In the genomic region with DNA sequence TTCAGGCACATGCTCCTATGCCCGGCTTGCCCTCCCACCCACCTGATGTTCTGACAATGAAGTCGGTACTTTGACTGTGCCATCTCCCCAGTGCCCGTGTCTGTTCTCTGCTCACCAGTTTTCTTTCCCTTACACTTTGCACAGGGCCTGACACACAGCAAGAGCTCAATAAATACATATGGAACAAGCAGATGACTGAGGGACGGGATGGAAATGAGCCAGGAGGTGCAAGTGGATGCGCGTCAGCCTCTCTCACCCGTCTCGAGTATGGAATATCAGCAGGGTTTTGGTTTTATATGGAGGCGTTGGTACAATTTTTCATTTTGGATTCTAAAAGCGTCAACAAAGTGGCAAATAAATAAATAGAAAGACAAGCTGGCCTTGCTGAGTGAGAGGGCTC, we compare ENCODE assay signal across 17 mouse cellular contexts.
DNase-seq lines count a peak whose midpoint lies in the region; ATAC-seq lines count a peak whose summit lies in the region.
"Had no signal": no experiment of that assay in that cellular context is flagged by ENCODE, and none has a peak within 500 bp of the region (broad histone marks: within the 10 kb centered on the region; RNA-seq: fewer than 3 reads in every experiment).

No protein-coding gene starts in this region.

- peak; percentile 25 for DNase-seq in cerebellum, adult 9-11 months
- DNase-seq in cerebellum, adult 11 months = no peak
- no peak for DNase-seq in frontal cortex, postnatal 10 days (ENCODE audit: low spot score in 2 of 2)
- DNase-seq in brain, adult 2 months (ENCODE audit: low read depth, low spot score) = peak; percentile 71
- DNase-seq in layer of hippocampus, adult 9-11 months = peak; percentile 63
- DNase-seq in retina, postnatal 1 day = no peak
- no peak for DNase-seq in adrenal gland, adult (ENCODE audit: inconsistent age in 2 of 2, low spot score in 1 of 2)
- DNase-seq: adrenal gland, postnatal 14 days; gastrocnemius, postnatal 25 days; heart, adult 2 months; heart, postnatal 36 days; kidney, adult 18-20 months; lung, embryonic 14.5 days; right cerebral cortex, postnatal 25 days; thymus, postnatal 14 days had no signal

- ATAC-seq in frontal cortex, adult (ENCODE audit: low TSS enrichment) = peak; percentile 47; the same call in 1 of the 2 replicates
- ATAC-seq: forebrain, embryonic 15.5 days had no signal

Comparison
In these comparisons a context has a peak if more than half of its experiments do, and no peak if none do; other contexts are left out.
1. DNase-seq: peak in cerebellum, adult 9-11 months (single experiment), brain, adult 2 months (single experiment) and layer of hippocampus, adult 9-11 months (single experiment); none in cerebellum, adult 11 months (single experiment), frontal cortex, postnatal 10 days (0 of 2), retina, postnatal 1 day (single experiment) and adrenal gland, adult (0 of 2).